Mouse (Mus musculus): ENCODE measurements around the gene Gata5. TPM values are rescaled to one million over a fixed set of nuclear protein-coding genes. Genes with fewer than 3 reads are reported as not detected.

Gata5 gene
- total RNA-seq, 2 experiments from 2014 or later: 0.08 TPM; not detected in 1

DNA sequence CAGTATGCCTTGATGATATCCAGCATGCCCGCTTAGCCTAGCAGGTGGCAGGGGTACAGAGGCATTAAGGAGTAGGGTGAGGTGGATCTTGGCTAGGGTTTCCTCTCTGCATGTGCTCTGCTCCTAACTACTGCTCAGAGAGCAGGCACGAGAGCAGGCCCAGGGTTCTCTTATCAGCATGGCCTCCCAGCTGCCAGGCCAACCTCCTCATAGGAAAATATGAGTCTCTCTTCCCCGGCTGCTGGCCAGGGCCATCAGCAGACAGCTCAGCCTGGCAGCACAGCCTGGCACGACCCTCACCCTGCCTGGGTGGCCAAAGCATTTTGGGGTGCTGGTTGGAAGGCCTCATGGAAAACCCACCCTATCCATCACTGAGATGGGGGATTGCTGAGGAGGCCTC lies 23.4 kb downstream of the Gata5 start:
- DNase-seq (ENCODE audit: low spot score in 2 of 2): no peak

DNA sequence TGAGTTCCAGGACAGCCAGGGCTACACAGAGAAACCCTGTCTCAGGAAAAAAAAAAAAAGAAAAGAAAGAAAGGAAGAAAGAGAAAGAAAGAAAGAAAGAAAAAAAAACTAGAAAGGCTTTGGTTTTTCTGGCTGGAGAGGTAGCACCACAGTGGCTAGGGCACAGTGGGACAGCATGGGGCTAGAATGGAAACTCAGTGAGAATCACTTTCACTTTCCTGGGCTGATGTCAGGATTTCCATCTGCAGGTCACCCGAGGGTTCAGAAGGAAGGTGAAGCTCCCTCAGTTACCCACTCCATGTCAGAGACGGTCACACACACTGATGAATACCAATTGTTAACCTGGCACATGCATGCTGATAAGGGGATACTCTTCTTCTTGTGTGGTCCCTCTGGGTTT lies 26.8 kb downstream of the Gata5 start:
- no peak for DNase-seq (ENCODE audit: low spot score in 2 of 2)

DNA sequence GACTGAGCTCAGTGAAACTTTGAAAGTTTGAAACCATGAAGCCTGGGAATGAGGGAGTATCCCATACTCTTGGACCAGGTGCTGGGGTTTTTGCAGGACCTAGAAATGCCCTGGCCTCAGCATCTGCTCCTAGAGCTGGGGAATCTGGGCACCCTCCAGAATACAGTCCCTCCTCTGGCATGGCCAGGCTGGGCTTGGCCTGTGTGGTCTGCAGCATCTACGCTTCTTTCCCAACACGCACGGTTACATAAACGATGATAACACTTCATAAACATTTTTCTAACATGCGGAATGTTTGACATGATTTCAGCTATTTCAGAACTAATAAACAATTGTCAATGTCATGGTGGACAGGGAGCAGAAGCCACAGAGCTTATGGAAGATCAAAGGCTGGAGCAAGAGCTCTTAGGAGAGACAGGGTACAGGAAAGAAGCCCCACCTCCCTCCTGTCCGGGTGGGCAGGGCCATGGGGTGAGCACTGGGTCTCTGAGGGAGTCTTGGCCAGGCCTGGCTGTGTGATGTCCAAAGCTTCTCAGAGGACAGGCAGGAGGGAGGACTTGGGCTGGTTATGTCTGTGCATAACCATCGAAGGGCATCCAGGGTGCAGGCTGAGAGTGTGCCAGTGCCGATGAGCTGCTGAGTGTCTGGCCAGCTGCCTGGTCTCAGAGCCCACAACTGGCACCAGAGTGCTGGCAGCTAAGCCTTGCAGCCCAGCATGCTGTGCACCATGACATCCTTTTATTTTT lies 27.9 kb downstream of the Gata5 start:
- DNase-seq (ENCODE audit: low spot score in 2 of 2): peak in 1 of 2 experiments; percentile 47

DNA sequence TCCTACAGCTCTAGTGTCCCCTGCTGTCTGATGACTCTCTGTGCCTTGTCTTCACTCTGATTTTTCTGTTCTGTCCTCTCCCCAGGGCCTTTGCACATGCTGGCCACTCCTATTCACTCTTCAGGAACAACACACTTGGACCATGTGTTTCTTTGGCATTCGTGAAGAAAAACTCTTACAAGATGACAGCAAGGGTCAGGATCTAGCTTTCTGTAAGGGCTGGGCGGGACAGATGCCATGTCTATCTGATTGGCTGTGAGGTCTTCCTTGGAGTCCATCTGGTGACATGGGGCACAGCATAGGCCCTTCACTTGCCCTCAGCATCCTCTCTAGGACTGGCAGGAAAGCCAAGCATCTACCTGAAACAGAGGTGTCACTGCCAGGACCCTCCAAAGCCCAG lies 28.5 kb downstream of the Gata5 start:
- DNase-seq (ENCODE audit: low spot score in 2 of 2): no peak

- no peak for DNase-seq (ENCODE audit: low spot score in 2 of 2)
Measured at GRCm38 (mm10) chr2:180305490-180305889, 29.0 kb downstream of the Gata5 start.

DNA sequence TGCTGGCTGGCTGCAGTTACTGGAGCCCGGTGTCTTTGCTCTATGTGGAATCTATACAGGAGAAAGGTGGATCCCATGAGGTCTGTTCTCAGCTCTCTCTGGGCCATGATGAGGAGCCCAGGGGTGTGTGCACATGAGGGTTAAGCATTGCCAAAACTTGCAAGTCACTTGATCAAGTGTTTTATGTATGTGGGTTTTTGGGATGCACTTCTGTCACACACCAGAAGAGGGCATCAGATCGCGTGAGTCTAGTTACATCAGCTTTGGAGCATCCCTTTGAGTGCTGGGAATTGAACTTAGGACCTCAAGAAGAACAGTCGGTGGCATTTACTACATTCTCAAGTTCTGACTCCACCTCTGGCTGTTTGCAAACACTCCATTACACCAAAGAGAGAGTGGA lies 29.9 kb downstream of the Gata5 start:
- no peak for DNase-seq (ENCODE audit: low spot score in 2 of 2)

DNA sequence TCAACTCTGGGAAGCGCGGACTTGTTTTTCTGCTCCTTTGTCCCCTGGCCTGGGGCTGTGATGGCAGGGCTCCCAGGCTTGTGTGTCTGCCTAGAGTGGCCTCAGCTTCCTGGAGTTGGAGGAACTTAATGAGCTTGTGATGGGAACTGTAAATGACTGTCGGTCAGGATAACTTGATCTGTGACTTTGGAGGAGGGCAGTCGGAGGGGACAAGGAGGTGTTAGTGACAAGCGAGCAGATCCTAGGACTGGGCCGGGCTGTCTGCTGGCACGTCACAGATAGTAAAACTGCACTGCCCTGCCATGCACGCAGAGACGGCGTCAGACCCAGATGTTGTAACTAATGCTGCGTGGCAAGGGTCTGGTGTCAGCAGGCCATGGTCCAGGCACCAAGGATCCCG lies 31.0 kb downstream of the Gata5 start:
- no peak for DNase-seq (ENCODE audit: low spot score in 2 of 2)

DNA sequence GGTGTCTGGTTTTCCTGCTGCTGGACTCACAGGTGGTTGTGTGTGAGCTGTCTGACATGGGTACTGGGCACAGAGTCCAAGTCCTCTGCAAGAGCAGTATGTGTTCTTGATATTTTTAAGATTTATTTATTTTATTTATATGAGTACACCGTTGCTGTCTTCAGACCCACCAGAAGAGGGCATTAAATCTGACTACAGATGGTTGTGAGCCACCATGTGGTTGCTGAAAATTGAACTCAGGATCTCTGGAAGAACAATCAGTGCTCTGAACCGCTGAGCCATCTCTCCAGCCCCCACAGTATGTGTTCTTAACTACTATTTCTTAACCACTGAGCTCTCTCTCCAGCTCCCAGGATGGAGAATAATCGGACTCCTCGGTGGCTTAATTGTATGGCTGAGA lies 32.3 kb downstream of the Gata5 start:
- no peak for DNase-seq (ENCODE audit: low spot score in 2 of 2)

GRCm38 (mm10) chr2:180300771-180301170 lies 33.7 kb downstream of the Gata5 start:
- DNase-seq (ENCODE audit: low spot score in 2 of 2): no peak

- no peak for DNase-seq (ENCODE audit: low spot score in 2 of 2)
Measured at GRCm38 (mm10) chr2:180300252-180300651, 34.2 kb downstream of the Gata5 start.

GRCm38 (mm10) chr2:180292906-180293305 lies 41.6 kb downstream of the Gata5 start:
- no peak for DNase-seq (ENCODE audit: low spot score in 2 of 2)

DNA sequence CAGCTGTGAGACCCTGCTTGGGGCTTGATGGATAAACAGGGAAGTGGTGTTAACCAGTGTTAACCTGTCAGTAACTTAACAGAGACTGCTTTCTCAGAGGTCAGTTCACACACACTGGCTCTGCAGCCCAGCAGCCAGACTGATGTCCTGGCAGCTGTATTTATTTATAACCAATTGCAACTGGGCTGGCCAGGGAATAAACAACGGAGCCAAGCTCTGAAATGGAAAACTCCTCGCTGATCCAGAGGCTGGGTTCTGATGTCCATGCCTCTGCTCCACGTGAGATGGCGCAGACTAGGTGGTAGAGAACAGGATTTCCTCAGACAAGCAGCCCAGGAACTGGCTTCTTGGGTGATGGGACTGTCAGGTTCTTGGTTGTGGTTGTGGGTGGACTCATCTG lies 42.5 kb downstream of the Gata5 start:
- DNase-seq (ENCODE audit: low spot score in 2 of 2): no peak

- no peak for DNase-seq (ENCODE audit: low spot score in 2 of 2)
Measured at GRCm38 (mm10) chr2:180291566-180291965, 42.9 kb downstream of the Gata5 start.

DNA sequence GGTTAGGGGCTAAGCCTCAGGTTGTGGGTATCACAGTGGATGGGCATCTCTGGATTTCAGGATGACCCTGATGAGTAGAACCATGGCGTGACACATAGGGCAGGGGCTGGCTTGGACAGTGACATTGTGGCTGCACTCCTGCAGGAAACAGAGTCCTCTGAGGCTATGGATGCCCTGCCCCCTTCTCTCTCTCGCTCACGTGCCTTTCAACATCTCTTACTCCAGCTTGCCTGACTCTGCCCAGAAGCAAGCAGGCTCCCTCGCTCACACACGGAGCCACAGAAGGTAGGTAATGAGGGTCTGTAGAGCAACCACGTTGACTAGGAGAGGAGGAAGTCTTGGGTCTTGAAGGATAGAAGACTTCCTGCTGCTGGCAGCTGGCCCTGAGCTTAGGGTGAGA lies 44.0 kb downstream of the Gata5 start:
- no peak for DNase-seq (ENCODE audit: low spot score in 2 of 2)

GRCm38 (mm10) chr2:180289440-180290108 lies 44.9 kb downstream of the Gata5 start, which contains the start of gene Rbbp8nl:
Rbbp8nl (minus strand) TSS chr2:180289879.
- DNase-seq (ENCODE audit: low spot score in 2 of 2): no peak

DNA sequence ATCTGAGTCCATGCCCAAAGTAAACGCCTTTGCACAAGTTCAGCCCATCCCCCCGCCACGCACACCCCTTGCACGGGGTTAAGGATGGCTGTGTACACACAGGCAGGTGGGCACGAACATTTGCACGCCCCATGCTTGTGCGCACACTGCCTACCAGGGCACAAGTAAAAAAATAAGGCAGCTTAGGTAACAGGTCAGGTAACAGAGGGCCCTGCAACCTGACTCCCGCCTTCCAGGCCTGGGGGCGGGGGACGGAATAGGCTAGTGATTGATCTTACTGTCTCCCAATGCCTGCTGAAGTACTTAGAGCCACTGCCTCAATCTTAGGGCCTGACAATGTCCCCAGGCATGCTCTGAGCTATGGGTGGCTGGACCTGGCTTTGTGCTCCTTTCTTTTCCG lies 45.5 kb downstream of the Gata5 start:
- DNase-seq (ENCODE audit: low spot score in 2 of 2): no peak

- DNase-seq (ENCODE audit: low spot score in 2 of 2): no peak
Measured at GRCm38 (mm10) chr2:180279321-180279720, 55.2 kb downstream of the Gata5 start.

- DNase-seq (ENCODE audit: low spot score in 2 of 2): no peak
Measured at GRCm38 (mm10) chr2:180277773-180278320, 56.7 kb downstream of the Gata5 start.

GRCm38 (mm10) chr2:180276851-180277259 lies 57.6 kb downstream of the Gata5 start:
- DNase-seq (ENCODE audit: low spot score in 2 of 2): no peak

DNA sequence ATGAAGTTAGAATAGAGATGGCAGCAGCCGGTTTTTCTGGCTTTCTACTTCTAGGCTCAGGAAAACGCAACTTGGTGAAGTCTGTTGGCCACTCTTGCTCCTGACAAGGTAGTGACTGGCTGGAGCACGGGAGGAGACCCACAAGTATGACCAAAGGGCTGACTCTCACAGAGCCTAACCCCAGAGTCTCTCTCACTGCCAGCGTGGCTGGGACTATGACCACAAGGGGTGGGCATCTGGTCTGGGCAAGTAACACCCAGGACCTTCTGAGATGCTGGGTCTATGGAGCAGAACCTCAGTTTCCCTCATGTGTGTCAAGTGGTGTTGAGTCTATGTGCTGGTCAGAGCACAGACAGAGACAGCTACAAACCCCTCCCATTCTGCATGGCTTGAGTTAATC lies 58.1 kb downstream of the Gata5 start:
- DNase-seq (ENCODE audit: low spot score in 2 of 2): no peak

DNA sequence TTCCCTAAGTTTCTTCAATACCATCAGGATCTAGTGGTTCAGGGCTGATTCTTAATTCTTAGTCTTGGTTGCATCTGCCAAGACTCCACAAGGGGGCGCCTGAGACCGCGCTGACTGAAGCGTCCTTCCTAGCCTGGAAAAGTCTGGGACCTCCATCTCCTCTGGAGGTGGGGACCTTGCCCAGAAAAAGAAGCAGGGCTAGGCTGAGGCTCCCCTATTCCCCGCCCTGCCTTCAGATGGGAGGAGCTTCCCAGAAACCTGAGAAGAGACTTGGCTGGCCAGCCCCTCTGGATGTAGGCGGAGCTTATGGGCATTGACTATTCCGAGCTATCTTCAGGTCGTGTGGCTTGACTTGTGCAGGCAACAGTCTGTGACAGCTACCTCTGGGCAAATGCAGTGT lies 58.7 kb downstream of the Gata5 start:
- peak; percentile 69 to 81 for DNase-seq (ENCODE audit: low spot score in 2 of 2)
